8 mouse cellular contexts compared by ENCODE assay signal in the genomic region with DNA sequence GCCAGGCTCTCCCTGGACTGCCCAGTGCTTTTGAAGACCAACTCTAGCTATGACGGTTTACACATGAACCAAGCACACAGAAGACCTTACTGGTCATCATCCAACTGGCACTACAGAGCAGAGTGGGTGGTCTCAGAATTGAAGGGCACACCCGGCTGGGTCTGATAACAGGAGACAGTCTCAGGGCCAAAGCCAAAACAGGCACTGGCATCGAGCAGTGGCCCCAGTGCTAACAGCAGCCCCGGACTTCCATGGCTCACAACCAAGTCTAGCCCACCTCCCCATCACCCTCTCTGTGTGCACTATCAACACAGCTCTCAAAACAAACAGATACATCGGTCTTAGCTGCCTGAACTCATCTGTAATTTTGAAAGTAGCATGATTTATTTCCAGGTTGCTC. TPM values are rescaled to one million over a fixed set of nuclear protein-coding genes. Genes with fewer than 3 reads are reported as not detected.
DNase-seq lines count a peak whose midpoint lies in the region; ATAC-seq and TF ChIP-seq lines count a peak whose summit lies in the region.

No protein-coding gene starts in this region.

- intact Hi-C loops in gastrocnemius, postnatal 36 days (cut with DNase I) = no loop called here

- H3K4me2 ChIP-seq in forebrain, embryonic 16.5 days (ENCODE audit: low read length) = peak overlapping the region; percentile 96
- H3K4me2 ChIP-seq in liver, embryonic 16.5 days (ENCODE audit: low read depth, low read length) = peak overlapping the region; percentile 84

- no peak for ATAC-seq in forebrain, embryonic 16.5 days
- peak; percentile 7; the same call in 1 of the 2 replicates for ATAC-seq in liver, embryonic 16.5 days (ENCODE audit: low read depth)

- 35% methylated on average over 5 of the region's 5 CpGs for WGBS in heart, embryonic 10.5 days
- WGBS in forebrain, embryonic 16.5 days = 25% methylated on average over 5 of the region's 5 CpGs
- WGBS in liver, embryonic 16.5 days (ENCODE audit: insufficient replicate concordance) = 9% methylated on average over 5 of the region's 5 CpGs

- no peak for DNase-seq in heart, embryonic 10.5 days (ENCODE audit: low spot score)
- DNase-seq in heart, adult 9 months (ENCODE audit: low spot score in 2 of 2) = no peak
- no peak for DNase-seq in frontal cortex, postnatal 10 days (ENCODE audit: low spot score in 2 of 2)
- no peak for DNase-seq in adrenal gland, postnatal 10 days
- DNase-seq in gastrocnemius, postnatal 36 days = no peak

- H3K27me3 ChIP-seq in heart, embryonic 10.5 days (ENCODE audit: insufficient read depth, poor library complexity, severe bottlenecking) = peaks cover 13% of the 10 kb centered on the region; the same call in 1 of the 2 replicates
- no peaks in the 10 kb centered on the region for H3K27me3 ChIP-seq in E14TG2a.4 (ENCODE audit: insufficient read depth, low read length)
- no peaks in the 10 kb centered on the region for H3K27me3 ChIP-seq in forebrain, embryonic 16.5 days (replicated peaks; ENCODE audit: control insufficient read depth, insufficient read depth, low read length)
- no peaks in the 10 kb centered on the region for H3K27me3 ChIP-seq in liver, embryonic 16.5 days (ENCODE audit: control insufficient read depth, insufficient read depth, low read depth, low read length)

- H3K9ac ChIP-seq in forebrain, embryonic 16.5 days (replicated peaks; ENCODE audit: low read depth, low read length) = peak overlapping the region; percentile 12; the same call in 1 of the 2 replicates
- H3K9ac ChIP-seq in liver, embryonic 16.5 days (ENCODE audit: low read depth, low read length) = peak overlapping the region; percentile 92

- H3K36me3 ChIP-seq in heart, embryonic 10.5 days = no peaks in the 10 kb centered on the region
- H3K36me3 ChIP-seq in E14TG2a.4 (ENCODE audit: insufficient read depth, low read length) = peaks cover 54% of the 10 kb centered on the region
- H3K36me3 ChIP-seq in forebrain, embryonic 16.5 days (ENCODE audit: control insufficient read depth, insufficient read depth) = no peaks in the 10 kb centered on the region
- H3K36me3 ChIP-seq in liver, embryonic 16.5 days (ENCODE audit: control insufficient read depth, insufficient read depth) = peaks cover 9% of the 10 kb centered on the region

- no peaks in the 10 kb centered on the region for H3K9me3 ChIP-seq in heart, embryonic 10.5 days
- no peaks in the 10 kb centered on the region for H3K9me3 ChIP-seq in E14TG2a.4 (ENCODE audit: low read length)
- no peaks in the 10 kb centered on the region for H3K9me3 ChIP-seq in forebrain, embryonic 16.5 days (ENCODE audit: control insufficient read depth, low read length)
- H3K9me3 ChIP-seq in liver, embryonic 16.5 days (replicated peaks; ENCODE audit: control insufficient read depth, low read length) = no peaks in the 10 kb centered on the region

- no peak for TF ChIP-seq CTCF in E14TG2a.4 (conservative IDR thresholded peaks at IDR 0.05; ENCODE audit: low read length)

- peaks cover 72% of the 10 kb centered on the region for H3K4me1 ChIP-seq in heart, embryonic 10.5 days
- peaks cover 83% of the 10 kb centered on the region for H3K4me1 ChIP-seq in E14TG2a.4 (replicated peaks; ENCODE audit: low read depth, low read length)
- peaks cover 22% of the 10 kb centered on the region for H3K4me1 ChIP-seq in forebrain, embryonic 16.5 days (replicated peaks; ENCODE audit: control insufficient read depth, insufficient read depth, low read length)
- peaks cover 77% of the 10 kb centered on the region for H3K4me1 ChIP-seq in liver, embryonic 16.5 days (ENCODE audit: control insufficient read depth, low read depth, low read length)

- no peak overlapping the region for H3K27ac ChIP-seq in heart, embryonic 10.5 days
- H3K27ac ChIP-seq in forebrain, embryonic 16.5 days (ENCODE audit: low read length) = no peak overlapping the region
- peak overlapping the region; percentile 70 for H3K27ac ChIP-seq in liver, embryonic 16.5 days (ENCODE audit: low read length)

- H3K4me3 ChIP-seq in heart, embryonic 10.5 days = peak overlapping the region; percentile 83
- peak overlapping the region; percentile 94 for H3K4me3 ChIP-seq in E14TG2a.4 (replicated peaks; ENCODE audit: low read length)
- H3K4me3 ChIP-seq in forebrain, embryonic 16.5 days (replicated peaks; ENCODE audit: low read length) = peak overlapping the region; percentile 55
- H3K4me3 ChIP-seq in liver, embryonic 16.5 days (ENCODE audit: low read depth, low read length) = peak overlapping the region; percentile 93

RNA-seq across cellular contexts. Expression of a gene that starts 1.6 kb away (rescaled TPM):
- 18.7 and 20.9 TPM in 2 replicates for polyA plus RNA-seq in heart, embryonic 10.5 days (2016; fragmentation: Nextera tagmentation; extraction: Ambion mirVana)
- polyA plus RNA-seq in forebrain, embryonic 16.5 days (2015; fragmentation: Nextera tagmentation; extraction: Ambion mirVana) = 44.1 and 47.5 TPM in 2 replicates
- polyA plus RNA-seq in liver, embryonic 16.5 days (2015; fragmentation: Nextera tagmentation; extraction: Ambion mirVana) = 32.9 and 36.9 TPM in 2 replicates
- 10 to 100 TPM; 32.0 to 47.2 TPM for total RNA-seq in adrenal gland, postnatal 10 days (2021)
- 1 to 10 TPM; 1.9 to 2.1 TPM for total RNA-seq in gastrocnemius, postnatal 36 days (2021)

RNA-seq across cellular contexts. Expression of a gene that starts 38.8 kb away (rescaled TPM):
- not detected in 2 replicates for polyA plus RNA-seq in heart, embryonic 10.5 days (2016; fragmentation: Nextera tagmentation; extraction: Ambion mirVana)
- 0.50 and 0.72 TPM in 2 replicates for polyA plus RNA-seq in forebrain, embryonic 16.5 days (2015; fragmentation: Nextera tagmentation; extraction: Ambion mirVana)
- polyA plus RNA-seq in liver, embryonic 16.5 days (2015; fragmentation: Nextera tagmentation; extraction: Ambion mirVana) = 5.6 and 8.4 TPM in 2 replicates
- total RNA-seq in adrenal gland, postnatal 10 days (2021) = 1 to 10 TPM; 2.3 to 4.6 TPM
- not detected for total RNA-seq in gastrocnemius, postnatal 36 days (2021)

RNA-seq across cellular contexts. Expression of a gene that starts 43.7 kb away (rescaled TPM):
- polyA plus RNA-seq in heart, embryonic 10.5 days (2016; fragmentation: Nextera tagmentation; extraction: Ambion mirVana) = 35.8 and 58.5 TPM in 2 replicates
- 68.4 and 69.9 TPM in 2 replicates for polyA plus RNA-seq in forebrain, embryonic 16.5 days (2015; fragmentation: Nextera tagmentation; extraction: Ambion mirVana)
- 17.1 and 20.2 TPM in 2 replicates for polyA plus RNA-seq in liver, embryonic 16.5 days (2015; fragmentation: Nextera tagmentation; extraction: Ambion mirVana)
- total RNA-seq in adrenal gland, postnatal 10 days (2021) = 10 to 100 TPM; 14.0 to 21.3 TPM
- 10 to 100 TPM in 1 of 2 experiments, 1 to 10 TPM in 1; 6.6 to 17.8 TPM for total RNA-seq in gastrocnemius, postnatal 36 days (2021)
